ENCODE assay signal across 25 mouse cellular contexts in the genomic region with DNA sequence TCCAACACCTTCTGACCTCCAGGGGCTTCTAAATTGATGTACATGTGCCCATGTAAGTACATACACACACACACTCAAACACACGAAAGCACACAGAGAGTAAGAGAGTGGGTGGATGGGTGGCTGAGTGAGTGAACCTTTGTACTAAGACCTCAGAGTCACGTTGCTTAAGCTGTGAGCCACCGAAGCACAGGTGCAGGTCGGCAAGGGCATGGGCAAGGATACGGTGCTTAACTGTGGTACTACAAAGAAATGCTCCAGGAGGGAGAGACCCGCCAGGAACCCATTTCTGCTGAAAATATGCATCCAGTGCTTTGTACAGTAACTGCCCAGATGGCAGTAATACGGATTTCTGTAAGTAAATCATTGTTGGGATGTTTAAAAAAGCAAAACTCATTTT. TPM values are rescaled to one million over a fixed set of nuclear protein-coding genes. Genes with fewer than 3 reads are reported as not detected.
DNase-seq lines count a peak whose midpoint lies in the region; ATAC-seq lines count a peak whose summit lies in the region.
"Had no signal": no experiment of that assay in that cellular context is flagged by ENCODE, and none has a peak within 500 bp of the region (broad histone marks: within the 10 kb centered on the region; RNA-seq: fewer than 3 reads in every experiment).

No protein-coding gene starts in this region.

- no peak overlapping the region for H3K9ac ChIP-seq in kidney, embryonic 16.5 days (replicated peaks; ENCODE audit: low read length)
- H3K9ac ChIP-seq in midbrain, embryonic 11.5 days (ENCODE audit: low read length) = no peak overlapping the region
- no peak overlapping the region for H3K9ac ChIP-seq in midbrain, embryonic 14.5 days (replicated peaks; ENCODE audit: low read length)
- H3K9ac ChIP-seq: embryonic facial prominence, embryonic 12.5 days; forebrain, embryonic 13.5 days had no signal

- ATAC-seq in kidney, embryonic 16.5 days (ENCODE audit: low FRiP score, low TSS enrichment) = no peak
- no peak for ATAC-seq in midbrain, embryonic 11.5 days (ENCODE audit: low FRiP score)
- ATAC-seq in midbrain, embryonic 14.5 days (ENCODE audit: low FRiP score, low TSS enrichment) = no peak
- ATAC-seq: activated CD4-positive, CD25-positive, alpha-beta regulatory T cell, adult 4 months; CD4-positive, CD25-positive, alpha-beta regulatory T cell, adult 4 months; forebrain, embryonic 13.5 days; Patski had no signal

- peak; percentile 45 for DNase-seq in kidney, adult 11 months
- DNase-seq in kidney, adult 9 months = peak; percentile 16
- no peak for DNase-seq in kidney, postnatal 14 days
- DNase-seq in kidney, postnatal 36 days = peak; percentile 29 to 39
- no peak for DNase-seq in kidney, adult 18-20 months
- peak; percentile 68 for DNase-seq in midbrain, embryonic 11.5 days (ENCODE audit: low spot score, missing footprints)
- no peak for DNase-seq in midbrain, embryonic 14.5 days
- DNase-seq: adrenal gland, adult 8-10 months; adrenal gland, postnatal 14 days; adrenal gland, postnatal 36 days; B cell, adult 2 months; cerebellum, adult 11-12 months; cerebellum, adult 2 months; cerebellum, adult 9-10 months; cerebellum, postnatal 10 days; cerebellum, postnatal 25 days had no signal

- no peak overlapping the region for H3K4me2 ChIP-seq in kidney, embryonic 16.5 days (replicated peaks; ENCODE audit: low read depth, low read length)
- H3K4me2 ChIP-seq in midbrain, embryonic 11.5 days = no peak overlapping the region
- H3K4me2 ChIP-seq in midbrain, embryonic 14.5 days (ENCODE audit: low read length) = no peak overlapping the region
- H3K4me2 ChIP-seq: embryonic facial prominence, embryonic 12.5 days; forebrain, embryonic 13.5 days had no signal

- H3K27me3 ChIP-seq in kidney, embryonic 16.5 days (ENCODE audit: insufficient read depth, low read length) = no peaks in the 10 kb centered on the region
- 0 out of 2 replicates have a peak, but pooled peaks cover 2% of the 10 kb centered on the region for H3K27me3 ChIP-seq in midbrain, embryonic 11.5 days (ENCODE audit: control insufficient read depth, insufficient read depth, low read length)
- peaks cover 3% of the 10 kb centered on the region; the same call in 1 of the 2 replicates for H3K27me3 ChIP-seq in midbrain, embryonic 14.5 days (ENCODE audit: control insufficient read depth, insufficient read depth, low read length)
- H3K27me3 ChIP-seq: CH12.LX; embryonic facial prominence, embryonic 12.5 days; Patski had no signal

- no peaks in the 10 kb centered on the region for H3K9me3 ChIP-seq in kidney, embryonic 16.5 days (ENCODE audit: low read length)
- H3K9me3 ChIP-seq in midbrain, embryonic 11.5 days (ENCODE audit: control insufficient read depth, low read length) = no peaks in the 10 kb centered on the region
- no peaks in the 10 kb centered on the region for H3K9me3 ChIP-seq in midbrain, embryonic 14.5 days (ENCODE audit: control insufficient read depth, low read length)
- H3K9me3 ChIP-seq: embryonic facial prominence, embryonic 10.5 days; embryonic facial prominence, embryonic 12.5 days; forebrain, embryonic 13.5 days; G1E had no signal

- peaks cover 18% of the 10 kb centered on the region for H3K36me3 ChIP-seq in kidney, embryonic 16.5 days (ENCODE audit: insufficient read depth, low read length)
- H3K36me3 ChIP-seq in midbrain, embryonic 11.5 days (ENCODE audit: control insufficient read depth, insufficient read depth, low read length) = no peaks in the 10 kb centered on the region
- peaks cover 41% of the 10 kb centered on the region for H3K36me3 ChIP-seq in midbrain, embryonic 14.5 days (ENCODE audit: control insufficient read depth, insufficient read depth, low read length)

- H3K27ac ChIP-seq in kidney, embryonic 16.5 days (ENCODE audit: low read length) = no peak overlapping the region
- no peak overlapping the region for H3K27ac ChIP-seq in midbrain, embryonic 11.5 days (ENCODE audit: low read depth, low read length)
- H3K27ac ChIP-seq in midbrain, embryonic 14.5 days (replicated peaks; ENCODE audit: low read depth, low read length) = no peak overlapping the region
- H3K27ac ChIP-seq: embryonic facial prominence, embryonic 10.5 days; embryonic facial prominence, embryonic 12.5 days; forebrain, embryonic 13.5 days had no signal

- H3K4me3 ChIP-seq in kidney, embryonic 16.5 days (ENCODE audit: low read length) = no peak overlapping the region
- no peak overlapping the region for H3K4me3 ChIP-seq in midbrain, embryonic 11.5 days (ENCODE audit: low read depth, low read length)
- H3K4me3 ChIP-seq in midbrain, embryonic 14.5 days (replicated peaks; ENCODE audit: low read depth, low read length) = no peak overlapping the region
- H3K4me3 ChIP-seq: embryonic facial prominence, embryonic 10.5 days; embryonic facial prominence, embryonic 12.5 days; forebrain, embryonic 13.5 days had no signal

- peaks cover 14% of the 10 kb centered on the region for H3K4me1 ChIP-seq in kidney, embryonic 16.5 days (ENCODE audit: insufficient read depth, low read length)
- H3K4me1 ChIP-seq in midbrain, embryonic 11.5 days (ENCODE audit: control insufficient read depth, insufficient read depth, low read length) = peaks cover 24% of the 10 kb centered on the region
- peaks cover 20% of the 10 kb centered on the region for H3K4me1 ChIP-seq in midbrain, embryonic 14.5 days (ENCODE audit: control insufficient read depth, insufficient read depth, low read length)

- WGBS in kidney, embryonic 16.5 days = 80% methylated on average over 7 of the region's 7 CpGs
- 91% methylated on average over 7 of the region's 7 CpGs for WGBS in midbrain, embryonic 11.5 days
- 90% methylated on average over 7 of the region's 7 CpGs for WGBS in midbrain, embryonic 14.5 days

RNA-seq across cellular contexts. Expression of gene Rfx4, which starts 40.2 kb away (rescaled TPM):
- 0.20 and 0.33 TPM in 2 replicates for polyA plus RNA-seq in kidney, embryonic 16.5 days (2015; fragmentation: Nextera tagmentation; extraction: Ambion mirVana)
- 64.7 and 68.0 TPM in 2 replicates for polyA plus RNA-seq in midbrain, embryonic 11.5 days (2014; fragmentation: Nextera tagmentation; extraction: Ambion mirVana)
- 16.2 and 25.1 TPM in 2 replicates for polyA plus RNA-seq in midbrain, embryonic 14.5 days (2014; fragmentation: Nextera tagmentation; extraction: Ambion mirVana)
- polyA plus RNA-seq: activated CD4-positive, CD25-positive, alpha-beta regulatory T cell, adult 4 months; CD4-positive, CD25-positive, alpha-beta regulatory T cell, adult 4 months; G1E had no signal

Comparison
In these comparisons a context has a peak if more than half of its experiments do, and no peak if none do; other contexts are left out.
1. DNase-seq: peak in kidney, adult 11 months (single experiment), kidney, adult 9 months (single experiment), kidney, postnatal 36 days (2 of 2) and midbrain, embryonic 11.5 days (single experiment); none in kidney, postnatal 14 days (single experiment), kidney, adult 18-20 months (single experiment) and midbrain, embryonic 14.5 days (single experiment).
2. RNA of gene Rfx4, which starts 40.2 kb away (polyA plus RNA-seq): 64.7 to 68.0 TPM in midbrain, embryonic 11.5 days and 16.2 to 25.1 TPM in midbrain, embryonic 14.5 days; 0.20 to 0.33 TPM in kidney, embryonic 16.5 days; every median in the first group is over 10 times any median in the second.